Mouse (Mus musculus) adrenal gland, postnatal 14 days (tissue): Measurements from ENCODE around the gene Sp6. TPM values are rescaled to one million over a fixed set of nuclear protein-coding genes. Genes with fewer than 3 reads are reported as not detected.

Source experiments
- DNase-seq: peaks from one replicate; pipeline ENCODE4 v3.0.0; 2021; ENCODE audit warnings: mixed read lengths
- total RNA-seq: library from RNA; stranded (reverse); gene quantifications from 2 replicates; pipeline ENCODE4 v1.2.3, GENCODE M21; 2021

Gene Sp6
- total RNA-seq, 1 experiment from 2014 or later = 0.22 TPM

DNA sequence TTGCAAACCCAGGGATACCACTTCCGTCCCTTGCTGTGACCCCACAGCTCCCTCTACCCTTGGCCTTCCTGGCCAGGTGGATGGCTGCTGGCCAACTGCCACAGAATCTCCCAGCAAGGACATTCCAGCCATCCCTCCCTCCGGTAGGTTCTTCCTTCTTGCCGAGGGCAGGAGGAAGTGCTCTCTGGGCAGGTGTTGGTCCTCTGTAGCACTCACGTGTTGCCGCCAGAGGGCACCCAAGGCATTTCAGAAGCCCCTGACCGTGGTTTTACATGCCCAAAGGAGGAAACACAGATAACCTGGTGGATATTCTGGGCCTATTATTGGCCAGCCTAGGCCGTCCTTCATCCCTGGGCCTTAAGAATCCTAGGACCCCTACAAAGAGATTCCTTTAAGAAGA is 30.8 kb upstream of the Sp6 start:
- DNase-seq = peak; percentile 89

GRCm38 (mm10) chr11:96982859-96983258 is 30.3 kb upstream of the Sp6 start, which contains the start of gene Sp2:
Gene Sp2 (minus strand): TSS chr11:96982959.
- no peak for DNase-seq

DNA sequence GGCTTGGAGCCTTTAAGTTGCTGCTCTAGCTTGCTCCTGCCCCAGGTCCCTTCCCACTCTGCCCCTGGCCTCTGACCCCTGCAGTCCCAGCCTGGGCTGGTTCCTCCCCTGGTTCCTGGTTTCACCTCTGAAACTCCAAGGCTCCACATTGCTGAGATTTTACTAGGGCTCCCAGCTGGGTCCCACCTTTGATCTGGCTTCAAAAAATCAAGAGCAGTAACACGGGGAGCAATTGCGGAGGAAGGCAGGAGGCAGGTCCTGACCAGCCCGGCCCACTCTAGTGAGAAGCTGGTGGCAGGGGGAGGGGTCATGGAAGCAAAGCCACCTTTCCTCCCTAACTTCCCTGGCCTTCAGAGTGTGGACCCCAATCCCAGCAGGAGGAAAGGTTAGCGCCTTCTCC is 28.3 kb upstream of the Sp6 start:
- DNase-seq = no peak

GRCm38 (mm10) chr11:96986463-96986862 is 26.7 kb upstream of the Sp6 start:
- DNase-seq = no peak

GRCm38 (mm10) chr11:96987873-96988655 is 25.1 kb upstream of the Sp6 start:
- DNase-seq = peak; percentile 59

- DNase-seq = no peak
Observed at GRCm38 (mm10) chr11:96991501-96991900, 21.7 kb upstream of the Sp6 start.

DNA sequence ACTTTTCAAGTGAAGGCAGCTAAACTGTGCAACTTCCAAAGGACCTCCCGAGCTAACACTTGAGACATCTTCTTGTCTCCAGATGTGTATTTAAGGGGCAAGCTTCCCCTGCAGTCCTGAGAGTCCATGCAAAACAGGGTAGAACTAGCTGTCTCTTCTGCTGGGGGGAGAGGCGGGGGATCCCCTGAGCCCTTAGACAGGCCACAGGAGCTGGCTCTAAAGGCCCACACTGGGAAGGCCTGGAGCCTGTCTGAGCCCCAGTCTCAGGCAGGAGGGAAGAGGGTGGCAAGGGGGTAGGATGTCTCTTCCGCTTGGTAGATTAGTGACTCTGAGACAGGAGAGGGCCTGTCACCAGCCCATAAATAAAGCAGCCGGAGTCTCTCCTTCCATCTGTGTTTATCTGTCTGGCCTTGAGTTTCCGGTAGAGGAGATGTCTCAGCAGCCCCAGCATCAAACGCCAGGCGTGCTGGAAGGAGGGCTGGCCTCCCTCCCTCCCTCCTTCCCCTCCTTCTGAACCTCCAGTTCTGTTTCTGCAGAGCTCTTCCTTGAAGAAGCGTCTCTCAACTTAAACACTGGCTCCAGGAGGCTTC is 20.4 kb upstream of the Sp6 start:
- peak; percentile 45 for DNase-seq

DNA sequence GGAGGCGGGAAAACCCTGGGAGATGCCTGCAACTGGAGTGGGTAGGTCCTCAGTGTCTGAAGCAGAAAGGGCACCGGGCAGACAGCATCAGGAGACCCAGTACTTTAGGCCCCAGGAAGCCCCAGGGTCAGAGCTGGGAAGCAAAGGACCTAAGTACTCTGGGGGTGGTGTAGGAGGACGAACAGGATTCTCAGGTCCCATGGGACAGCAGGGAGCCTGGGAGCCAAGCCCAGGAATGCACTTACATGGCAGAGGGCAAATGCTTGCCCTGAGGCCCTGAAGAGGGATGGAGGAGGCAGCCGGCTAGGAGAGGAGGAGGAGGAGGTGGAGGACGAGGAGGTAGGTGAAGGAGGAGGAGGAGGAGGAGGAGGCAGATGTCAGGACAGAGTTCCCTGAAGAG is 18.2 kb upstream of the Sp6 start:
- DNase-seq = no peak

- DNase-seq = no peak
Observed at GRCm38 (mm10) chr11:96995836-96996772, 17.1 kb upstream of the Sp6 start.

DNA sequence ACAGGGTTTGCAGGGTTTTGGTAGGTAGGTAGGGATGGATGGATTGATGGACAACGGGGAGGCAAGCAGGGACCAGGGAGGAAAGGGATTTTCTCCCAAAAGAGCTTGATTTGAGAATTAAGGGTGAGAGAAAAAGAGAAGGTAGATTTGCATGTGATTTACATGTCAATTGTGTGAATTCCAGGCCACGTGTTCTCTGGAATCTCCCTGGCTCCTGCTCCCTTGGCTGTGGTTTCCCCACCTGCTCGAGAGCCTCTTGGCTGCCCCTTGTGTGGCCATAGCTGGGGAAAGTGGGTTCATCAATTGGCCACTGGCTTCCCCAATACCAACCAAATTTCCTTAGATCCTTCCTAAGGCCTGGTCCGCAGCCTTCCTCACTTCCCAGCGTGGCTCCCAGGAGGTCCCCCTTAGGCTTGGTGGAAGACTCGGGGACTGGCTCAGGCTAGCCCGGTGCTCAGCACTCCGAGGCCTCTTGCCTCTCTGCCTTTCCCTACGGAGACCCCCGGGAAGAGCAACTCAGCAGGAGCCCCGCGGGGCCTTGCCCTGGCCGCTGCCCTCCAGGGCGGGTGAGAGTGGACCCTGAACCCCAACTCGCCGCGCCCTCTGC is 16.3 kb upstream of the Sp6 start:
- DNase-seq = no peak

- peak; percentile 65 for DNase-seq
Observed at GRCm38 (mm10) chr11:96997380-96997956, 15.7 kb upstream of the Sp6 start.

DNA sequence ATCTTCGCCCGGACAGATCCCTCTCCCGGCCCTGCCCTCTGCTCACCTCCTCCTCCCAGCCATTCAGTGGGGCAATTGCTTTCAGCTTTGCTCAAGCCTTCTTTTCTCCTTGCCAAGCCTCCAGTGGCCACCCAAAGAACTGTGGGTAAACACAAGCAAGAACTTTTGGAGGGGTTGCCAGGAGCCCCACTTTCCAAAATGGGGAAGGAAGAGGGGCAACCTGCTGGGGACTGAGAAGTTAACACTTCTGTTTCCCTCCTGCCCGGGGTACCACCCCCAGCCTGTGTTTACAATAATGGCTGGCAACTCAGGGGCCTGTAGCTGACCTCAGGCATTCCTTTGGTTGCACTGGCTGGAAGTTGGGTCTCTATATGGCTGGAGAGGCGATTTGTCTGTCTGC is 10.0 kb upstream of the Sp6 start:
- no peak for DNase-seq

GRCm38 (mm10) chr11:97007093-97007794 is 6.0 kb upstream of the Sp6 start:
- peak; percentile 27 for DNase-seq

- no peak for DNase-seq
Observed at GRCm38 (mm10) chr11:97009198-97009790, 3.9 kb upstream of the Sp6 start.

- no peak for DNase-seq
Observed at GRCm38 (mm10) chr11:97017696-97018582, 4.7 kb downstream of the Sp6 start.

DNA sequence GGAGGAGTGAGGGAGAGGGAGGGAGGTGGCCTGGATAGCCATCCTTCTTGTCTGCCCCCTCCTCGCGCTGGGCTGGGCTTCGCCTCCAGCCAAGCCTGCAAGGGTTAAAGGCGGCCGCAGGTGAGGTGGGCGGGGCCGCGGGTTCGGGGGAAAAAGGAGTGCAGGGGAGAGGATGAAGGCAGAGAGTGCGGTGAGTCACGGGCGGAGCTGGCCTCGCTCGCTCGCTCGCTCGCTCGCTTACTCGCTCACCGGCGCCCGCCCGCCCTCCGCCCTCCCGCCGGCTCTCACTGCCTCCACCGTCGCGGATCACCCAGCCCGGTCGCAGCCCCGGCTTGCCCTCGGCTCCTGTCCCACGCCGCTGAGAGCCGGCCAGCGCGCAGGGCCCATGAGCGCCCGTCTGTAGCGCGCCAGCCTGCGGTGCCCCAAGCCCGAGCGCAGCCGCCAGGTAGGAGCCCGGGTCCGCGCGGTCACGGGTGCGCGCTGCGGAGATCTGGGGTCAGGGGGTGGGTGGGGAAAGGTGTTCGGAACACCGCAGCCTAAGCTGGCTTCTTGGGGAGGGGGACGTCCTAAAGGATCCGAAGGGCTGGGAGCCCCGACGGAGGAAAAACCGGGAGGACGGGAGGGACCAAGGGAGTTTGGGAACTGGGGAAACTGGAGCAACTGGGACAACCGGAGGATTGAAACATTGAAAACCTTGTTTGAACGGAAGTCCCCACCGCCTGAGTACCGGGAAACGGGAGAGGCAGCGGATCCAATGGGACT is 5.6 kb downstream of the Sp6 start:
- DNase-seq = peak; percentile 45

DNA sequence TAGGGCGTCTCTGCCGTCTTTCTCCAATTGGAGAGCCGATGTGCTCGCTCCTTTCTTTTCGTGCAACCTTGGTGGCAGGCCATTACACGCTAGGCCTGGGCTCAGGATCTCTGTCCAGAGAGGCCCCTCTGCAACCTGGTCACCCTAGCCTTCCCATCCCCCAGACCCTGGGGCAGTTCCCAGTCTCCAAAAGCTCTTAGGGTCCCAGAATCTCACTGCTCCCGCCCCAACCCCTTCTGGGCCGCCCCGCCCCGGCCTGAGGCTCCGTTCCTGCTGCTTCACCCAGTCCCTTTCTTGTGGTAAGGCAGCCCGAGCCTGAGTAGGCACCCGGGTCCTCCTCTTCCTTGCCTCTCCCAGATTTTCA is 6.1 kb downstream of the Sp6 start:
- DNase-seq = no peak

DNA sequence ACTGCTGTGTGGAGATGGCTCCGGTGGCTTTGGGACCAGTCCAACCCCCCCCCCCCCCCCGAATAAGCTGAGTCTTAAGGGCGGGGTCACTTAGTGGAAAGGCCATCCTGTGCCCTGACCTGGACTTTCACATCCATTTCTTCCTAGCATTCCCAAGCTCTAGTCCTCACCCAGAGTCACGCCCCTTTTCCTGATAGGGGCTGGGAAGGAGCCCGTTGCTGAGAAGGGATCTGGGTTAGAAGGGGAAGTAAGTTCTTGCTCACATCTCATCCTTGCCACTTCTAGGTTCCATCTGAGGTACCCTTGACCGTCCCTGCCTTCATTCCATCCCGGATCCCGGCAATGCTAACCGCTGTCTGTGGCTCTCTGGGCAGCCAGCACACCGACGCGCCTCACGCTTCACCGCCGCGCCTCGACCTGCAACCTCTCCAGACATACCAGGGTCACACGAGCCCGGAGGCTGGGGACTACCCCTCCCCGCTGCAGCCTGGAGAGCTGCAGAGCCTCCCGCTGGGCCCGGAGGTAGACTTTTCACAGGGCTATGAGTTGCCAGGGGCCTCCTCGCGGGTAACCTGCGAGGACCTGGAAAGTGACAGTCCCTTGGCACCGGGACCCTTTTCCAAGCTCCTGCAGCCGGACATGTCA is 8.0 kb downstream of the Sp6 start:
- DNase-seq = no peak
